In the genomic region with DNA sequence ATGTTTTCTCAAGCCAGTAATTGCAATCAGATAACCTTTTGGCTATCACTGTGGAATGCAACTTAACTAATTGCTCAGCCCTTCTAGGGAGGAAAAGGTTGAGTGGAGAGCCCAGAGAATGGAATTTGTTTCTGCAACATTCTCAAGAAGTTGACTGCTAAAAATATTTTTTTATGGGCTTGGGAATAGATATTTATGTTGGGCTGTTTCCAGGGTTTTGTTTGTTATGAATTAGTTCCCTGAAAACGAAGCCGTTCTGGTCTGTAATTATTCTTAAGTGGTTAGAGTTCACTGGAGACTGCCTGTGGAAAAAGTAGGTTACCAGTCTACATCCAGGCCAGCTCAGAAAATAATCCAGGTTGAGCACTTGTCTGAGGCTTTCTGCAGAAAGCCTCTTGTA, we compare ENCODE assay signal across 8 mouse cellular contexts. TPM values are rescaled to one million over a fixed set of nuclear protein-coding genes. Genes with fewer than 3 reads are reported as not detected.
A peak's percentile ranks its signal among the peaks of the same experiment; 100 is the strongest.
DNase-seq lines count a peak whose midpoint lies in the region; ATAC-seq and TF ChIP-seq lines count a peak whose summit lies in the region.

No protein-coding gene starts in this region.

- peak overlapping the region; percentile 92; the same call in 1 of the 2 replicates for H3K4me2 ChIP-seq in forebrain, embryonic 14.5 days (ENCODE audit: low read length)
- H3K4me2 ChIP-seq in forebrain, embryonic 16.5 days (ENCODE audit: low read length): no peak overlapping the region
- peak overlapping the region; percentile 99 for H3K4me2 ChIP-seq in lung, embryonic 15.5 days

- H3K36me3 ChIP-seq in forebrain, embryonic 14.5 days (ENCODE audit: control insufficient read depth, insufficient read depth, low read length): no peaks in the 10 kb centered on the region
- no peaks in the 10 kb centered on the region for H3K36me3 ChIP-seq in forebrain, embryonic 16.5 days (ENCODE audit: control insufficient read depth, insufficient read depth)
- H3K36me3 ChIP-seq in spleen, adult 2 months (ENCODE audit: control insufficient read depth, insufficient read depth, low read length): no peaks in the 10 kb centered on the region
- H3K36me3 ChIP-seq in lung, embryonic 15.5 days: no peaks in the 10 kb centered on the region

- intact Hi-C loops in left cerebral cortex, postnatal 10 days (cut with DNase I): no loop called here

- no peak for DNase-seq in forebrain, embryonic 14.5 days (ENCODE audit: low spot score)
- no peak for DNase-seq in spleen, adult 2 months (ENCODE audit: low read depth in 1 of 2, low spot score in 2 of 2)
- no peak for DNase-seq in spleen, adult 12 weeks (ENCODE audit: low spot score)
- DNase-seq in B cell, adult 2 months: no peak
- no peak for DNase-seq in urinary bladder, adult 2 months (ENCODE audit: low spot score)
- no peak for DNase-seq in left cerebral cortex, postnatal 10 days (ENCODE audit: extremely low spot score in 1 of 2, low spot score in 2 of 2)

- no peak for TF ChIP-seq CTCF in spleen, adult 2 months (IDR thresholded peaks at IDR 0.05; ENCODE audit: extremely low read depth, insufficient read depth, insufficient read length, insufficient replicate concordance)

- no peak overlapping the region for H3K27ac ChIP-seq in forebrain, embryonic 14.5 days (ENCODE audit: low read depth, low read length)
- no peak overlapping the region for H3K27ac ChIP-seq in forebrain, embryonic 16.5 days (ENCODE audit: low read length)
- H3K27ac ChIP-seq in spleen, adult 2 months (ENCODE audit: insufficient read depth, low read length): peak overlapping the region; percentile 46; the same call in 1 of the 2 replicates
- H3K27ac ChIP-seq in lung, embryonic 15.5 days: peak overlapping the region; percentile 75

- H3K27me3 ChIP-seq in forebrain, embryonic 14.5 days (replicated peaks; ENCODE audit: control insufficient read depth, insufficient read depth, low read length): no peaks in the 10 kb centered on the region
- H3K27me3 ChIP-seq in forebrain, embryonic 16.5 days (replicated peaks; ENCODE audit: control insufficient read depth, insufficient read depth, low read length): no peaks in the 10 kb centered on the region
- H3K27me3 ChIP-seq in spleen, adult 2 months (ENCODE audit: control insufficient read depth, insufficient read depth, low read length): peaks cover 9% of the 10 kb centered on the region
- no peaks in the 10 kb centered on the region for H3K27me3 ChIP-seq in lung, embryonic 15.5 days

- no peaks in the 10 kb centered on the region for H3K9me3 ChIP-seq in forebrain, embryonic 14.5 days (replicated peaks; ENCODE audit: control insufficient read depth, low read length)
- H3K9me3 ChIP-seq in forebrain, embryonic 16.5 days (ENCODE audit: control insufficient read depth, low read length): no peaks in the 10 kb centered on the region
- H3K9me3 ChIP-seq in lung, embryonic 15.5 days: no peaks in the 10 kb centered on the region

- H3K4me1 ChIP-seq in forebrain, embryonic 14.5 days (ENCODE audit: control insufficient read depth, insufficient read depth, low read length): peaks cover 8% of the 10 kb centered on the region
- peaks cover 9% of the 10 kb centered on the region for H3K4me1 ChIP-seq in forebrain, embryonic 16.5 days (replicated peaks; ENCODE audit: control insufficient read depth, insufficient read depth, low read length)
- peaks cover 8% of the 10 kb centered on the region for H3K4me1 ChIP-seq in spleen, adult 2 months (ENCODE audit: control insufficient read depth, insufficient read depth, insufficient read length)
- H3K4me1 ChIP-seq in lung, embryonic 15.5 days: peaks cover 29% of the 10 kb centered on the region

- WGBS in forebrain, embryonic 14.5 days: 75% methylated on average over 2 of the region's 2 CpGs
- WGBS in forebrain, embryonic 16.5 days: 76% methylated on average over 2 of the region's 2 CpGs
- WGBS in spleen, adult 2 months: 85% methylated on average over 2 of the region's 2 CpGs
- WGBS in lung, embryonic 15.5 days: 17% methylated on average over 2 of the region's 2 CpGs

- no peak overlapping the region for H3K9ac ChIP-seq in forebrain, embryonic 14.5 days (ENCODE audit: low read length)
- H3K9ac ChIP-seq in forebrain, embryonic 16.5 days (replicated peaks; ENCODE audit: low read depth, low read length): no peak overlapping the region
- no peak overlapping the region for H3K9ac ChIP-seq in lung, embryonic 15.5 days

- no peak for ATAC-seq in forebrain, embryonic 14.5 days
- ATAC-seq in forebrain, embryonic 16.5 days: no peak
- ATAC-seq in lung, embryonic 15.5 days (ENCODE audit: borderline replicate concordance, extremely low read depth, low FRiP score, low TSS enrichment): no peak

- no peak for TF ChIP-seq POLR2A in spleen, adult 2 months (IDR thresholded peaks at IDR 0.05; ENCODE audit: low read depth, low read length)

- H3K4me3 ChIP-seq in forebrain, embryonic 14.5 days (ENCODE audit: low read depth, low read length): peak overlapping the region; percentile 55; the same call in 1 of the 2 replicates
- no peak overlapping the region for H3K4me3 ChIP-seq in forebrain, embryonic 16.5 days (replicated peaks; ENCODE audit: low read length)
- H3K4me3 ChIP-seq in spleen, adult 2 months (ENCODE audit: extremely low read depth, insufficient read depth, insufficient read length): no peak overlapping the region
- peak overlapping the region; percentile 76 for H3K4me3 ChIP-seq in lung, embryonic 15.5 days

RNA-seq across cellular contexts. Expression of gene Rasl11a, which starts 1.6 kb away (rescaled TPM):
- 6.4 and 8.6 TPM in 2 replicates for polyA plus RNA-seq in forebrain, embryonic 14.5 days (2014; fragmentation: Nextera tagmentation; extraction: Ambion mirVana)
- polyA plus RNA-seq in forebrain, embryonic 16.5 days (2015; fragmentation: Nextera tagmentation; extraction: Ambion mirVana): 11.0 and 11.4 TPM in 2 replicates
- polyA plus RNA-seq in spleen, adult 2 months (2012; rRNA removed): 8.2 and 9.1 TPM in 2 replicates
- polyA plus RNA-seq in lung, embryonic 15.5 days (2015; fragmentation: Nextera tagmentation; extraction: Ambion mirVana): 24.8 and 25.7 TPM in 2 replicates
- polyA plus RNA-seq in urinary bladder, adult 2 months (2012; rRNA removed): 15.1 and 24.8 TPM in 2 replicates
- total RNA-seq in left cerebral cortex, postnatal 10 days (2021): 10 to 100 TPM in 1 of 2 experiments, 1 to 10 TPM in 1; 9.2 to 12.2 TPM

RNA-seq across cellular contexts. Expression of gene Rpl21, which starts 13.8 kb away (rescaled TPM):
- 391 and 517 TPM in 2 replicates for polyA plus RNA-seq in forebrain, embryonic 14.5 days (2014; fragmentation: Nextera tagmentation; extraction: Ambion mirVana)
- 320 and 325 TPM in 2 replicates for polyA plus RNA-seq in forebrain, embryonic 16.5 days (2015; fragmentation: Nextera tagmentation; extraction: Ambion mirVana)
- polyA plus RNA-seq in spleen, adult 2 months (2012; rRNA removed): 54.0 and 59.1 TPM in 2 replicates
- 481 and 520 TPM in 2 replicates for polyA plus RNA-seq in lung, embryonic 15.5 days (2015; fragmentation: Nextera tagmentation; extraction: Ambion mirVana)
- 587 and 829 TPM in 2 replicates for polyA plus RNA-seq in urinary bladder, adult 2 months (2012; rRNA removed)
- 100 to 1,000 TPM; 183 to 190 TPM for total RNA-seq in left cerebral cortex, postnatal 10 days (2021)

RNA-seq across cellular contexts. Expression of gene Usp12, which starts 51.7 kb away (rescaled TPM):
- polyA plus RNA-seq in forebrain, embryonic 14.5 days (2014; fragmentation: Nextera tagmentation; extraction: Ambion mirVana): 9.6 and 10.5 TPM in 2 replicates
- 16.9 and 17.5 TPM in 2 replicates for polyA plus RNA-seq in forebrain, embryonic 16.5 days (2015; fragmentation: Nextera tagmentation; extraction: Ambion mirVana)
- polyA plus RNA-seq in spleen, adult 2 months (2012; rRNA removed): 14.0 and 14.3 TPM in 2 replicates
- 17.1 and 17.3 TPM in 2 replicates for polyA plus RNA-seq in lung, embryonic 15.5 days (2015; fragmentation: Nextera tagmentation; extraction: Ambion mirVana)
- polyA plus RNA-seq in urinary bladder, adult 2 months (2012; rRNA removed): 16.6 and 20.9 TPM in 2 replicates
- 10 to 100 TPM; 55.8 to 59.0 TPM for total RNA-seq in left cerebral cortex, postnatal 10 days (2021)

Comparison
In these comparisons a context has a peak if more than half of its experiments do, and no peak if none do; other contexts are left out.
1. H3K4me3 ChIP-seq: peak in forebrain, embryonic 14.5 days (single experiment) and lung, embryonic 15.5 days (single experiment); none in forebrain, embryonic 16.5 days (single experiment) and spleen, adult 2 months (single experiment).
2. H3K27ac ChIP-seq: peak in spleen, adult 2 months (single experiment) and lung, embryonic 15.5 days (single experiment); none in forebrain, embryonic 14.5 days (single experiment) and forebrain, embryonic 16.5 days (single experiment).